Mouse (Mus musculus) embryonic facial prominence, embryonic 11.5 days (tissue): ENCODE results near the gene Mob3b. TPM values are rescaled to one million over a fixed set of nuclear protein-coding genes. Genes with fewer than 3 reads are reported as not detected.
"Not testable (repeated sequence)": the region's sequence is repeated elsewhere in the genome, so short reads cannot be mapped to it uniquely, and the experiment has no call there.

Experiments used
- ATAC-seq: fragments of 200-750 bp; cut with Nextera tagmentation; replicated peaks from 2 replicates; pipeline ENCODE4 v1.8.0; 2017; ENCODE audit warnings: low read depth; ENCODE audit not compliant: insufficient number of reproducible peaks, low FRiP score, low TSS enrichment
- DNase-seq: peaks from one replicate; pipeline ENCODE4 v3.0.0-alpha.2; 2015; ENCODE audit warnings: low spot score
- H3K27ac ChIP-seq: fragments of 300-500 bp; sonication (generic); replicated peaks from 2 replicates; pipeline ENCODE4 v1.5.1; 2014; ENCODE audit warnings: mild to moderate bottlenecking, low read depth, low read length, control low read depth
- H3K27me3 ChIP-seq: fragments of 300-500 bp; sonication (generic); 2 replicates; pipeline ENCODE4 v1.6.1; 2014; ENCODE audit warnings: mild to moderate bottlenecking, low read length, moderate library complexity, mixed read lengths; ENCODE audit not compliant: control insufficient read depth, insufficient read depth
- H3K36me3 ChIP-seq: fragments of 300-500 bp; sonication (generic); replicated peaks from 2 replicates; pipeline ENCODE4 v1.6.1; 2014; ENCODE audit warnings: low read depth, mild to moderate bottlenecking, low read length, moderate library complexity, mixed read lengths; ENCODE audit not compliant: control insufficient read depth, insufficient read depth
- H3K4me1 ChIP-seq: fragments of 300-500 bp; sonication (generic); 2 replicates; pipeline ENCODE4 v1.6.1; 2014; ENCODE audit warnings: low read length, mixed read lengths; ENCODE audit not compliant: control insufficient read depth, insufficient read depth
- H3K4me2 ChIP-seq: fragments of 300-500 bp; sonication (generic); 2 replicates; pipeline ENCODE4 v1.6.1; 2014; ENCODE audit warnings: low read depth, mild to moderate bottlenecking, control low read depth, low read length, moderate library complexity
- H3K4me3 ChIP-seq: fragments of 300-500 bp; sonication (generic); 2 replicates; pipeline ENCODE4 v1.5.1; 2014; ENCODE audit warnings: low read depth, low read length, control low read depth
- H3K9ac ChIP-seq: fragments of 300-500 bp; sonication (generic); replicated peaks from 2 replicates; pipeline ENCODE4 v1.6.1; 2014; ENCODE audit warnings: mild to moderate bottlenecking, control low read depth, low read length
- H3K9me3 ChIP-seq: fragments of 300-500 bp; sonication (generic); replicated peaks from 2 replicates; pipeline ENCODE4 v1.6.1; 2016; ENCODE audit warnings: mild to moderate bottlenecking, low read length, inconsistent platforms, mixed read lengths; ENCODE audit not compliant: control insufficient read depth
- whole genome bisulfite sequencing: fragments of 180-500 bp; shearing (Covaris S2); extraction: QIAGEN DNeasy Blood & Tissue Kit; methylation state at CpG from one replicate; pipeline ENCODE4 v1.1.7; 2014; 5-methylcytosine and 5-hydroxymethylcytosine counted together
- polyA plus RNA-seq: library from polyadenylated mRNA; unstranded; fragments of >200 nt; fragmentation: Nextera tagmentation; extraction: Ambion mirVana; gene quantifications from 2 replicates; pipeline ENCODE4 v1.2.1, GENCODE M21; 2014

Gene Mob3b
- polyA plus RNA-seq, 1 experiment from 2014 or later: 11.9 TPM

DNA sequence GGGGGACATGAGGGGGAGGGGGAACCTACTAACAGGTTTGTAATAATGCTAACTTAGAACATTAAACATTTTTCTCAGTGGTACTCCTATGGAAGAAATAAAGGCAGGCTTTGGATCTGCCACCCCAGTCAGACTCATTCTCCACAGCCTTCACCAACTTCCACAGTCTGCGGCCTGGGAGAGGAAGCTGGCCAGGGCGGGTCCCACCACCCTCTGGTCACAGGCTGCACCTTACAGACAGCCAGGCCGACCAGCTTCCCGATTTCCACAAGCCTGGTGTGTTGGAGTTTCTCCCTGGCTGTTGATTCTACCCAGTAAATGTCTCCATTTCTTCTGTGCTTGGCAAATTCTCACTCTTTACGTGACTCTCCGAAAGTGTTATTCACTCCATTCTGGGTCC lies 197.8 kb downstream of the Mob3b start:
- Histone ChIP-seq H3K9ac (no peak overlapping the region), H3K9me3 (no peaks in the 10 kb centered on the region), H3K4me2 (no peak overlapping the region), H3K4me1 (no peaks in the 10 kb centered on the region), H3K27me3 (no peaks in the 10 kb centered on the region), H3K36me3 (no peaks in the 10 kb centered on the region), H3K27ac (no peak overlapping the region), H3K4me3 (no peak overlapping the region)
- 84% methylated on average over 6 of the region's 6 CpGs for WGBS
- DNase-seq: no peak
- no peak for ATAC-seq

DNA sequence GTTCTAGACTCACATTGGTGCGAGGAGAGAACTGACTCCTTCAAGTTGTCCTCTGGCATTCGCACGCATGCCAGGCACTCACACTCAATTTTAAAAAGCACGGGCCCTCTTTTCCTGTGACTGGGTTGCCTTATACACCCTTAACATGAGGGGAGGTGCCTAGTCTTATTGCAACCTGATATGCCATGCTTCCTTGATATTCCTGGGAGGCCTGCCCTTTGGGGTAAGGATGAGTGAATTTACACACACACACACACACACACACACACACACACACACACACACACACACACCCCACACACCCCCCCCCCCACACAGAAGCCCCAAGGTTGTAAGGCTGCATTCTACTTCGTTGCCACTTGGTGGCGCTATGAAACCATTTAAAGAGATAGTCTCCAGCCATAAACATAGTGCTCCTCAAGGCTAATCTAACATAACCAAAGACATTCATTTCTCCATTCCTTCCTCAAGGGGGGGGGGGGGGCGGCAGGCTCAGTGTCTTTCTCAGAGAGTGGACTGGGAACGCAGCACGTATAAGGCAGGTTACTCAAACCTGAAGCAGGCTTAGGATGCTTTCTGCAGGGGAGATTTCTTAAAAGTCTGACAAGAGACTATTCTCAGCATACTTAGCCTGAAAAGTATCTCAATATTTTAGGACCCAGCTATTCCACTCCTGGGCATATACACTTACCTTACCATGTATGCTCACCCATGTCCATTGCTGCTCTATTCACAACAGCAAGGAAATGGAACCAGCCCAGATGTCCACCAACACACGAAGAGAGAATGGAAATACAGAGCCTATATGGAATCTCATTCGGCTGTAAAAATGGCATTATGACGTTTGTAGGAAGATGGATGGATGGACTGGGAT lies 198.9 kb downstream of the Mob3b start:
- no peaks in the 10 kb centered on the region for H3K36me3 ChIP-seq
- H3K4me2 ChIP-seq: no peak overlapping the region
- WGBS: 40% methylated on average over 12 of the region's 12 CpGs
- no peak overlapping the region for H3K27ac ChIP-seq
- H3K4me3 ChIP-seq: no peak overlapping the region
- H3K27me3 ChIP-seq: no peaks in the 10 kb centered on the region
- H3K4me1 ChIP-seq: no peaks in the 10 kb centered on the region
- no peak overlapping the region for H3K9ac ChIP-seq
- DNase-seq (peak; percentile 76), ATAC-seq (peak; percentile 49)
- no peaks in the 10 kb centered on the region for H3K9me3 ChIP-seq

DNA sequence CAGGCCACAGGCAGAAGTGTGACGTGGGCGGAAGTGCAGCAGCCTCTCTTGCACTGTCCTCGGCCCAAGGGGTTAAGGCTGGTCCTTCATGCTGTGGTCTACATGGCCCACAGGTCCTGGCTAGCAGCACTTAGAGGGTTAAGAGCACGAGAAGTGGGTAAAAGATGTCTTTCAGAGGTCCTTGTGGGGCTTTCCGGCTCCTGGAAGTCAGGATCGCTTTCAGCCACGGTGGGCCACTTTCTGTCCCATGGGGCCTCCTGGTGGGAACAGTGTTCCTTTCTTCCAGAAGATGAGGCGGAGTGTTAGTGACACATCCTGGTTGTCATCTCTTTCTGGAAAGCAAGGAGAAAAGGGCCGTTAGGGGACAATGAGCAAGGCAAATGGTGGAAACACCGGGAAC lies 203.6 kb downstream of the Mob3b start:
- WGBS: 81% methylated on average over 10 of the region's 10 CpGs
- H3K27ac ChIP-seq: no peak overlapping the region
- no peaks in the 10 kb centered on the region for H3K27me3 ChIP-seq
- H3K36me3 ChIP-seq: no peaks in the 10 kb centered on the region
- DNase-seq (no peak), ATAC-seq (no peak)
- no peaks in the 10 kb centered on the region for H3K9me3 ChIP-seq
- H3K4me2 ChIP-seq: no peak overlapping the region
- H3K4me1 ChIP-seq: no peaks in the 10 kb centered on the region
- no peak overlapping the region for H3K9ac ChIP-seq
- no peak overlapping the region for H3K4me3 ChIP-seq

DNA sequence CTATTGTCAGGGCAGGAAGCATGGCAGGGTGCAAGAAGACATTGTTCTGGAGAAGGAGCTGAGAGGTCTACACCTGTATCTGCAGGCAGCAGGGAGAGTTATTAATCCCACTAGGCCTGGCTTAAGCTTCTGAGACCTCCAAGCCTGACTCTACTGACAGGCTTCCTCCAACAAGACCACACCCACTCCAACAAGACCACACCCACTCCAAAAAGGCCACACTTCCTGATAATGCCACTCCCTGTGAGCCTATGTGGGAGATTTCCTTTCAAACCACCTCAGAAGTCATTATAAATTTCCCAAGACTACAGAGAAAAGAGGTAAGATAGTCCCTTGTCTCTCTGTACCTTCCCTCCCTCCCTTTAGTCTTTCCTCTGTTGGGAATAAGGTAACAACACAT lies 210.1 kb downstream of the Mob3b start:
- H3K36me3 ChIP-seq: no peaks in the 10 kb centered on the region
- H3K4me3 ChIP-seq: no peak overlapping the region
- H3K9me3 ChIP-seq: no peaks in the 10 kb centered on the region
- H3K9ac ChIP-seq: no peak overlapping the region
- ATAC-seq (no peak), DNase-seq (no peak)
- no peak overlapping the region for H3K4me2 ChIP-seq
- H3K27me3 ChIP-seq: no peaks in the 10 kb centered on the region
- H3K4me1 ChIP-seq: no peaks in the 10 kb centered on the region
- H3K27ac ChIP-seq: no peak overlapping the region

DNA sequence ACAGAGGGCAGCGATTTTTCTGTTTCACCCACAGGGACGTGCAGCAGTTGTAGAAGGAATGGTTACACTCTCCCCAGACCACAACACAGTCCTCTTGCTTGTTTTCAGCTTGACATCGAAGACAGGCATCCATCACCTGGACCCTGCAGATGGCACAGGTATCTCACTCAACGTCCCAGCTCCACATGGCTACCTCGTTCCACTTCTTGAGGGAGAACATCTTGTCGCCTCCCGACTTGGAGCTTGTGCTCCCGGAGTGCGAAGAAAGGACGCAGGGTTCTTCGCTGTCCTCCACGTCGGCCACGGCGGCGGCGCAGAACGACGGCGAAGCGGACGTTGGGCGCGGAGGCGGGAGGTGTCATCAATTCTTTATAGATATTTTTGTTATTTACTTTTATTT lies 216.2 kb downstream of the Mob3b start:
- Histone ChIP-seq H3K27ac (no peak overlapping the region), H3K4me3 (no peak overlapping the region), H3K9ac (no peak overlapping the region), H3K9me3 (no peaks in the 10 kb centered on the region), H3K27me3 (no peaks in the 10 kb centered on the region), H3K36me3 (no peaks in the 10 kb centered on the region), H3K4me2 (no peak overlapping the region), H3K4me1 (no peaks in the 10 kb centered on the region)
- DNase-seq (no peak), ATAC-seq (no peak)
- 94% methylated on average over 25 of the region's 25 CpGs for WGBS

DNA sequence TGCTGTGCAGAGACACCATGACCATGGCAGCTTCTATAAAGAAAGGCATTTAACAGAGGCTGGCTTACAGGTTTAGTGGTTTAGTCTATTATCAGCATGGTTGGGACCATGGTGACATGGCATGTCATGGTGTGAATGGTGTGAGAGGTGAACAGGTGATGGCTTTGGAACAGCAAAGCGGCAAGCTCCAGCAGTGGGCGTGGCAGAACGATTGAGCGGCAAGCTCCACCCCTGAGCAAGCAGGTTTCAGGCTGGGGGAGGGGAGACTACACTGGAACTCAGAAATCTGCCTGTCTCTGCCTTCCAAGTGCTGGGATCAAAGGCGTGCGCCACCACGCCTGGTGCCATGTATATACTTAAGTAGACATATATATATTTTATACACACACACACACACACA lies 228.9 kb downstream of the Mob3b start:
- H3K27ac ChIP-seq, H3K36me3 ChIP-seq, H3K4me2 ChIP-seq, H3K9ac ChIP-seq, ATAC-seq, H3K4me1 ChIP-seq, H3K9me3 ChIP-seq, DNase-seq, H3K27me3 ChIP-seq, H3K4me3 ChIP-seq: not testable (repeated sequence)
- WGBS: 69% methylated on average over 7 of the region's 7 CpGs

DNA sequence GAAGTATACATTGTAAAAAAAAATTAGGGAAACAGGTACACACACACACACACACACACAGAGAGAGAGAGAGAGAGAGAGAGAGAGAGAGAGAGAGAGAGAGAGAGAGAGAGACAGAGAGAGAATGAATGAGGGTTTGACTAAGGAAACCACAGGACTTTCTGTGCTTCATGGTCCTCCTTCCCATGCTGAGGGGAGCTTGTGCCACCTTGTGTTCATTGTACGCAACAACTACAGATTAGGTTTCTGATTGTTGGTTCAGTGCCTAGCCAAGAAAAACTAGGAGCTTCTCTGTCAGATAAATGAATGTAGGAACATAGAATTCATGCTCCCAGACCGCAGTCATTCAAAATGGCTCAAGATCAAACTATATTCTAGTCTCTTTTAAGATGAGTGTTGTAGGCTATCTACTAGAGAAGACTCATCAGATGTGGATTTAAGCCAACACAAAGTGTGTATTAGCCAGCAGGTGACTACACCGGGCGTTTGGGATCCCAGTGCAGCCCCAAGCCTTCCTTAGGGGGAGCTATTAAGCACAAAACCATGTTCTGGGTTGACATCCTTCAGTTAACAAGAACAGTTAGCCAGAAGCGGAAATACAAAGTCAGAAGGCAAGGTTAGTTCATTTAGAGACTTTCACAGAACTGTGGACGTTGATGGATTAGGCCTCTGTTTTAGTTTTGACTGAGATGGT lies 235.0 kb downstream of the Mob3b start:
- H3K27me3 ChIP-seq: no peaks in the 10 kb centered on the region
- H3K36me3 ChIP-seq: no peaks in the 10 kb centered on the region
- no peaks in the 10 kb centered on the region for H3K4me1 ChIP-seq
- H3K4me3 ChIP-seq: no peak overlapping the region
- 69% methylated on average over 6 of the region's 6 CpGs for whole genome bisulfite sequencing
- no peak overlapping the region for H3K27ac ChIP-seq
- H3K9ac ChIP-seq: no peak overlapping the region
- peak; percentile 74 for DNase-seq
- H3K4me2 ChIP-seq: no peak overlapping the region
- no peak for ATAC-seq
- H3K9me3 ChIP-seq: no peaks in the 10 kb centered on the region

DNA sequence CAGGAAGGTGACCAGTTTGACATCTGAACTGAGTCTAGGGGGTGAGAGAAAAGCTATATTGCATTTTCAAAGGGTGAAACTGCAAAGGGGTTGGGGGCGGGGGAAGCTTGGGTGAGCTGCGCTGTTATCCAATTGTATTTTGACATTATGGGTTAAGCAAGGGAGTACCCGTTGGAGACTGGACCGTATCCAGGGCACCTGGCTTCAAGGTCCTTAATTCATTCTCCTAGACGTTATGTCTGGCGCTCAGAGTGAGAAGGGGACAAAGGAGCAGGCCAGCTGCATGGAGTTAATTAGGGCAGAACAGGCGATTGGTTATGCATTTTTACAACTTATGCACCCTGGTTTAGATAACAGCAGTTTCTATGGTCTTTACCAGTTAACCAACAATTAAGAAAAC lies 239.9 kb downstream of the Mob3b start:
- Histone ChIP-seq H3K4me2 (no peak overlapping the region), H3K27me3 (no peaks in the 10 kb centered on the region), H3K4me3 (no peak overlapping the region), H3K4me1 (no peaks in the 10 kb centered on the region), H3K36me3 (no peaks in the 10 kb centered on the region), H3K9me3 (no peaks in the 10 kb centered on the region), H3K27ac (no peak overlapping the region), H3K9ac (no peak overlapping the region)
- WGBS: 60% methylated on average over 7 of the region's 7 CpGs
- peak; percentile 25 for DNase-seq
- no peak for ATAC-seq
